Mouse (Mus musculus) testis, adult 2 months (tissue): ENCODE data around the gene Slc35e3. TPM values are rescaled to one million over a fixed set of nuclear protein-coding genes. Genes with fewer than 3 reads are reported as not detected.
"Not testable (repeated sequence)": the region's sequence is repeated elsewhere in the genome, so short reads cannot be mapped to it uniquely, and the experiment has no call there.

Experiments
- H3K27ac ChIP-seq: fragments of 200-500 bp; 2 replicates; pipeline ENCODE4 v1.5.1; 2012; ENCODE audit warnings: low read depth, low read length; ENCODE audit not compliant: control insufficient read depth, insufficient read depth
- H3K27me3 ChIP-seq: fragments of 200-500 bp; 2 replicates; pipeline ENCODE4 v1.6.1; 2012; ENCODE audit warnings: mild to moderate bottlenecking, low read length, moderate library complexity; ENCODE audit not compliant: control insufficient read depth, insufficient read depth
- H3K36me3 ChIP-seq: fragments of 200-500 bp; 2 replicates; pipeline ENCODE4 v1.6.1; 2012; ENCODE audit warnings: mild to moderate bottlenecking, low read length; ENCODE audit not compliant: control insufficient read depth, insufficient read depth
- H3K4me1 ChIP-seq: fragments of 200-500 bp; 2 replicates; pipeline ENCODE4 v1.6.1; 2012; ENCODE audit warnings: low read length; ENCODE audit not compliant: control insufficient read depth, insufficient read depth
- H3K4me3 ChIP-seq: fragments of 200-500 bp; 2 replicates; pipeline ENCODE4 v1.5.1; 2012; ENCODE audit warnings: low read depth, mild to moderate bottlenecking, low read length, moderate library complexity, mixed read lengths; ENCODE audit not compliant: control insufficient read depth
- CTCF ChIP-seq: fragments of 200-500 bp; IDR thresholded peaks from 2 replicates; pipeline ENCODE4 v1.5.1; 2012; ENCODE audit warnings: low read depth, mild to moderate bottlenecking, inconsistent platforms, low read length, moderate library complexity; ENCODE audit not compliant: control insufficient read depth, insufficient read depth, insufficient replicate concordance
- POLR2A ChIP-seq: fragments of 200-500 bp; IDR thresholded peaks from 2 replicates; pipeline ENCODE4 v1.6.1; 2012; ENCODE audit warnings: low read depth, mild to moderate bottlenecking, inconsistent platforms, low read length, moderate library complexity; ENCODE audit not compliant: control insufficient read depth
- polyA plus RNA-seq: library from polyadenylated mRNA; depleted of rRNA; stranded (reverse); fragments of >200 nt; gene quantifications from 2 replicates; pipeline ENCODE4 v1.2.3, GENCODE M21; 2012

The Slc35e3 gene
- polyA plus RNA-seq, 1 experiment, result 2.7 TPM

- no peak overlapping the region for H3K4me3 ChIP-seq
- H3K4me1 ChIP-seq, result peaks cover 7% of the 10 kb centered on the region
- peaks cover 3% of the 10 kb centered on the region for H3K36me3 ChIP-seq
- no peak for TF ChIP-seq POLR2A
- TF ChIP-seq CTCF, result no peak
- no peaks in the 10 kb centered on the region for H3K27me3 ChIP-seq
- H3K27ac ChIP-seq, result no peak overlapping the region
Observed at GRCm38 (mm10) chr10:117708376-117708775, 37.8 kb downstream of the Slc35e3 start.

GRCm38 (mm10) chr10:117707114-117707838 lies 38.9 kb downstream of the Slc35e3 start:
- no peak for TF ChIP-seq POLR2A
- no peak for TF ChIP-seq CTCF
- Histone ChIP-seq H3K27me3 (no peaks in the 10 kb centered on the region), H3K27ac (no peak overlapping the region), H3K4me1 (peaks cover 7% of the 10 kb centered on the region), H3K4me3 (no peak overlapping the region), H3K36me3 (peaks cover 3% of the 10 kb centered on the region)

GRCm38 (mm10) chr10:117706440-117706839 lies 39.7 kb downstream of the Slc35e3 start:
- no peak for TF ChIP-seq CTCF
- 0 out of 2 replicates have a peak, but pooled peaks have one; percentile 19 for TF ChIP-seq POLR2A
- Histone ChIP-seq H3K36me3 (peaks cover 3% of the 10 kb centered on the region), H3K27ac (peak overlapping the region; percentile 34; the same call in 1 of the 2 replicates)

GRCm38 (mm10) chr10:117705806-117706205 lies 40.4 kb downstream of the Slc35e3 start:
- Histone ChIP-seq H3K27ac (no peak overlapping the region), H3K36me3 (peaks cover 3% of the 10 kb centered on the region), H3K27me3 (no peaks in the 10 kb centered on the region), H3K4me3 (no peak overlapping the region), H3K4me1 (peaks cover 4% of the 10 kb centered on the region)
- TF ChIP-seq CTCF (no peak), POLR2A (no peak)

More at GRCm38 (mm10) chr10:117706440-117706839, 39.7 kb downstream of the Slc35e3 start:
- Histone ChIP-seq H3K4me3 (no peak overlapping the region), H3K27me3 (no peaks in the 10 kb centered on the region), H3K4me1 (peaks cover 4% of the 10 kb centered on the region)

- TF ChIP-seq CTCF, result no peak
- TF ChIP-seq POLR2A, result no peak
- H3K36me3 ChIP-seq, result peaks cover 3% of the 10 kb centered on the region
- H3K4me3 ChIP-seq, result no peak overlapping the region
- H3K27ac ChIP-seq, result no peak overlapping the region
- no peaks in the 10 kb centered on the region for H3K27me3 ChIP-seq
- peaks cover 4% of the 10 kb centered on the region for H3K4me1 ChIP-seq
Observed at GRCm38 (mm10) chr10:117704964-117705335, 41.2 kb downstream of the Slc35e3 start.

- H3K4me1 ChIP-seq, H3K36me3 ChIP-seq, H3K4me3 ChIP-seq, H3K27ac ChIP-seq, H3K27me3 ChIP-seq: not testable (repeated sequence)
Observed at GRCm38 (mm10) chr10:117704314-117704963, 41.7 kb downstream of the Slc35e3 start.

GRCm38 (mm10) chr10:117703506-117703905 lies 42.7 kb downstream of the Slc35e3 start:
- H3K36me3 ChIP-seq, result peaks cover 3% of the 10 kb centered on the region; the same call in 1 of the 2 replicates
- H3K4me3 ChIP-seq, result no peak overlapping the region
- no peak for TF ChIP-seq POLR2A
- no peak for TF ChIP-seq CTCF
- H3K27me3 ChIP-seq, result no peaks in the 10 kb centered on the region
- H3K4me1 ChIP-seq, result peaks cover 4% of the 10 kb centered on the region
- no peak overlapping the region for H3K27ac ChIP-seq
